Mouse (Mus musculus): ENCODE measurements at regions not wholly inside any gene's neighbourhood (a gene's known extent, or its start where the extent isn't known, plus 50 kb on each side); places are given as distances from the start of the nearest gene placed in this dataset.
"Not testable (repeated sequence)": the region's sequence is repeated elsewhere in the genome, so short reads cannot be mapped to it uniquely, and the experiment has no call there.

DNA sequence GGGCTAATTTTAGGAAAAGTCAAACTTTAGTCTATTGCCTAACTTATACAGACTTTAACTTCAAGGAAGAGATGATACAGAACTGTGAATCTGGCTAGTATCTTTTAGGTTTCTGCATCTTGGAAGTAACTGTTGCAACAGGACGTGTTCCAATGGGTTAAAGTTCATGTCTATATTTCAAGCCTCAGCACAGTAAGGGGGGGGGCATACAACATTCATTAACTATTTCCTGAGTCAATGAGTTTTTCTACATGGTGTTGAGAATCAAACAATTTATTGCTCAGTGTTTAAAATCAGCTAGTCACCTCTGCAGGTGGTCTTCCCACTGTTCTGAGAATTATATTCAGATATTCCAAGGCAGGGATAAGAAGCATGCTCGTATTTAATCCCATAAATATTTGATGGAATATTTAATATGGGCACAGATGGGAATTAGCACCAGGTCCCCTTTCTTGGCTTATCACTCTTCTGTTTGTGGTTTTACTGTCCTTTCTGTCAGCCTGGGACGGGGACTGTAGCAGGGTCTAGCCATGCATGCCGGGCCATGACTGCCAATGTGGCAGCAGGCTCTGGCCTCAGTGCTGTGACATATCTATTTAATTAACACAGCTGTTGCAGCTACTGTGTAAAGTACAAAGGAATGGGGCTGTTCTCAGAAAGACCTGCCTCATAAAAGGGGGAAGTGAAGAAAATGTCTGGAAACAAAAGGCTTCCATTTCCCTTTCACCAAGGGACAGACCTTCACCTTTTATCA lies 201.8 kb upstream of the Rarb start:
- Histone ChIP-seq H3K4me3 (replicated peaks; ENCODE audit: low read length) (no peak overlapping the region), H3K9me3 (replicated peaks; ENCODE audit: control insufficient read depth, low read length) (no peaks in the 10 kb centered on the region), H3K4me1 (ENCODE audit: control insufficient read depth, insufficient read depth, low read length) (no peaks in the 10 kb centered on the region), H3K9ac (ENCODE audit: low read length) (no peak overlapping the region), H3K27ac (ENCODE audit: low read length) (no peak overlapping the region), H3K4me2 (ENCODE audit: low read depth, low read length) (no peak overlapping the region), H3K27me3 (ENCODE audit: control insufficient read depth, insufficient read depth, low read length) (no peaks in the 10 kb centered on the region), H3K36me3 (ENCODE audit: control insufficient read depth, insufficient read depth, low read length) (no peaks in the 10 kb centered on the region)
- ATAC-seq (ENCODE audit: insufficient read depth, low FRiP score): no peak
- 60% methylated on average over 4 of the region's 4 CpGs for WGBS

DNA sequence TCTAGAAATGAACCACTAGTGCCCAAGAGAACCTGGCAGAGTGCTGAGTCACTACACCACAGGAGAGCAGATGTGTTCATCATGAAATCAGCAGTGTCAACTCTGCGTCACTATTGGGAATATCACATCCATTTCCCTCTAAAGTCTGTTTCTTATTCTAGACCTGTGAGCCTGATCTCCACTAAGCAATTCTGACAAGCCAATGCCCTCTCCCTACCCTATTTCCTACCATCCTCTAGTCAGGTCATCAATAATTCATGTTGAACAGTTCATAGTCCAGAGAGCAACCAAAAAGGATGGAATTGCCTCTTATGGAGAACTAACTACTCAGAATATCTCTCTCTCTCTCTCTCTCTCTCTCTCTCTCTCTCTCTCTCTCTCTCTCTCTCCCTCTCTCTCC lies 194.0 kb upstream of the Rarb start:
- no peaks in the 10 kb centered on the region for H3K4me1 ChIP-seq (ENCODE audit: control insufficient read depth, insufficient read depth, low read length)
- no peak overlapping the region for H3K27ac ChIP-seq (ENCODE audit: low read length)
- H3K27me3 ChIP-seq (ENCODE audit: control insufficient read depth, insufficient read depth, low read length): no peaks in the 10 kb centered on the region
- no peak for ATAC-seq (ENCODE audit: insufficient read depth, low FRiP score)
- H3K9ac ChIP-seq (ENCODE audit: low read length): no peak overlapping the region
- H3K4me2 ChIP-seq (ENCODE audit: low read depth, low read length): no peak overlapping the region
- H3K36me3 ChIP-seq (ENCODE audit: control insufficient read depth, insufficient read depth, low read length): no peaks in the 10 kb centered on the region
- 94% methylated on average over 1 of the region's 1 CpGs for WGBS
- no peak overlapping the region for H3K4me3 ChIP-seq (replicated peaks; ENCODE audit: low read length)
- no peaks in the 10 kb centered on the region for H3K9me3 ChIP-seq (replicated peaks; ENCODE audit: control insufficient read depth, low read length)

DNA sequence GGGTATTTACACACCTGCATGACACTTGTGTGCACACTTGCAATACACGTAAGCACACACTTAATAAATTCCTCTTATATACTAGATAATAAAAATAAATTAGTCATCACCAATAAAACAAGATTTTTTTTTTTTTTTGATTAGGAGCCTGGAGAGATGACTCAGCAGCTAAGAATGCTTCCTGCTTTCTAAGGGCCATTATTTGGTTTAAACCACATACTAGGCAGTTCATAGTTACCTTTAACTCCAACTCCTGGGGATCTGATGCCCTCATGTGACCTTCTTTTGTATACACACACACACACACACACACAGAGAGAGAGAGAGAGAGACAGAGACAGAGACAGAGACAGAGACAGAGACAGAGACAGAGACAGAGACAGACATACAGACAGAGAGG lies 193.2 kb upstream of the Rarb start:
- Histone ChIP-seq H3K4me2 (ENCODE audit: low read depth, low read length) (no peak overlapping the region), H3K27ac (ENCODE audit: low read length) (no peak overlapping the region), H3K9ac (ENCODE audit: low read length) (no peak overlapping the region), H3K4me3 (replicated peaks; ENCODE audit: low read length) (no peak overlapping the region), H3K36me3 (ENCODE audit: control insufficient read depth, insufficient read depth, low read length) (no peaks in the 10 kb centered on the region), H3K9me3 (replicated peaks; ENCODE audit: control insufficient read depth, low read length) (no peaks in the 10 kb centered on the region), H3K4me1 (ENCODE audit: control insufficient read depth, insufficient read depth, low read length) (no peaks in the 10 kb centered on the region), H3K27me3 (ENCODE audit: control insufficient read depth, insufficient read depth, low read length) (no peaks in the 10 kb centered on the region)
- 83% methylated on average over 1 of the region's 1 CpGs for WGBS
- ATAC-seq (ENCODE audit: insufficient read depth, low FRiP score): no peak

DNA sequence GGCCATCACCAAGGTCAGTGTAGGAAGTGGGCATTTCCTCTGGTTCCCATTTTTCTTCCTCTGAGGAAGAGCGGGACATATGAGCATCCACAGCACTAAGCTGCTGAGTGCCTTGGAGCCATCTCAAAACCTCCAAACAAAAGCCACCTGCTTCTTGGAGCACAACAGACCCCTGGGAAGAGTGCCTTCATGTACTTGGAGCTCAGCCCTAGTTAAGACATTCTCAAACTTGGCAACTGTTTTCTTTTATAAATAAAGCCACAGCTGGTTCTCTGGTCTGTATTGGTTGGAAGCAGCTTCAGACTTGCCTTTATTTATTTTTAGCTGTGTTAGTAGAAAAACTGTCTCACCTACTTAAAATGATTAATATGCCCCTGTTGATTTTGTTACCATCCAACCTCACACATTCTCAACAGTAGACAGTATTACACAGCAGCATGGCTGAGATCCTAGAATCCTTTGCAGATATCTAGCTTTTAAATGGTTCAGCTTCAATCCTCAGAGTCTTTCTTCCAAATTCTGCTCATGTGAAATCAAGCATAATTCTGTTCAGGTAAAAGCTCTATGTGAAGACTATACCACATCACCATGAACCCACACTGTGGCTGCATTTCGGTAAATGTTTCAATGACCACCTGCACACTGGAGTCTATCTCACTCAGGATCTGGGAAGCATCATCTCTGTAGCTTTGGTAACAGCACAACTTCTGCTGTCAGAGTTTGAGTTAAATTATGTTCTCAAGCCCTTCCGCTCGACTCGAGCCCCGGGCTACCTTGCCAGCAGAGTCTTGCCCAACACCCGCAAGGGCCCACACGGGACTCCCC lies 186.4 kb upstream of the Rarb start:
- 53% methylated on average over 7 of the region's 8 CpGs for WGBS
- H3K4me1 ChIP-seq (ENCODE audit: control insufficient read depth, insufficient read depth, low read length): peaks cover 4% of the 10 kb centered on the region
- peak overlapping the region; percentile 68 for H3K27ac ChIP-seq (ENCODE audit: low read length)
- H3K27me3 ChIP-seq (ENCODE audit: control insufficient read depth, insufficient read depth, low read length): no peaks in the 10 kb centered on the region
- peak; percentile 94 for ATAC-seq (ENCODE audit: insufficient read depth, low FRiP score)
- H3K36me3 ChIP-seq (ENCODE audit: control insufficient read depth, insufficient read depth, low read length): no peaks in the 10 kb centered on the region
- H3K4me2 ChIP-seq (ENCODE audit: low read depth, low read length): no peak overlapping the region
- H3K9ac ChIP-seq (ENCODE audit: low read length): no peak overlapping the region
- H3K9me3 ChIP-seq (replicated peaks; ENCODE audit: control insufficient read depth, low read length): no peaks in the 10 kb centered on the region
- H3K4me3 ChIP-seq (replicated peaks; ENCODE audit: low read length): no peak overlapping the region

DNA sequence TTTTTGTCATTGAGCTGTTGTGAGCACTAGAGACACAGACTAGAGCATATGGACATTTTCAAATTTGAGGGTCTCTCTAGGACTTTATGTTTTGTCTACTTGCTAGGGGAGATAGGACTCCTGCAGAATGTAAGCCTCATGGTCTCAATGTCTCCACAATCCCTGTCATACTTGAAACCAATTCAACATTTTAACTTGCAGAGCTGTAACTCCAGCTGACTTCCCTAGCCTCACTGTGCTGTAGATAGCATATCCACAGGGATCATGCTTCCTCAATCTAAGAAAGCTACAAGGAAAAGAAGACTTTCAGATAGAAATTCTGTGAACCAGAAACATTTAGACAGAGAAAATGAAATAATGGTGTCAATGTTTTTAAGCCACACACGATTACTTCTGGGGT lies 185.8 kb upstream of the Rarb start:
- ATAC-seq (ENCODE audit: insufficient read depth, low FRiP score): peak; percentile 57; the same call in 1 of the 2 replicates
- Histone ChIP-seq H3K4me3 (replicated peaks; ENCODE audit: low read length) (no peak overlapping the region), H3K9ac (ENCODE audit: low read length) (no peak overlapping the region), H3K9me3 (replicated peaks; ENCODE audit: control insufficient read depth, low read length) (no peaks in the 10 kb centered on the region), H3K27me3 (ENCODE audit: control insufficient read depth, insufficient read depth, low read length) (no peaks in the 10 kb centered on the region), H3K4me1 (ENCODE audit: control insufficient read depth, insufficient read depth, low read length) (peaks cover 4% of the 10 kb centered on the region), H3K4me2 (ENCODE audit: low read depth, low read length) (no peak overlapping the region), H3K27ac (ENCODE audit: low read length) (peak overlapping the region; percentile 68), H3K36me3 (ENCODE audit: control insufficient read depth, insufficient read depth, low read length) (no peaks in the 10 kb centered on the region)
- WGBS: 43% methylated on average over 1 of the region's 1 CpGs

DNA sequence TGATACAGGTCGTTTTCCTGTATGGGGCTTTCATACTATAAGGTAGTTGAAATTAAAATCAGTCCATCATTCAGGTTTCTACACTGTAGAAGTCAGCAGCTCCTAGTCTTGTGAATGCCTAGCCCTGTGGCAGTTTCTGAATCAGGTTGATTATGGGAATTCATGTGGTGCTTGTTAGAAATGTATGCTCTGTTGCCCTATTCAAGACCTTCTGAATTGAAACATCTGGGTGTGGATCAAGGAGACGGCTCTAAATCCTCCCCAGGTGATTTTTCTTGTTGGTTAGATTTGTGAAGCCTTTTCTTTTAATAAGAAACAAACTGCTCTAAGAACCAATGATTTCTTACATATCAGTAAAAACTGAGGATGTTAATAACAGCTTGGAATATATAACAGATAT lies 177.8 kb upstream of the Rarb start:
- Histone ChIP-seq H3K27me3 (ENCODE audit: control insufficient read depth, insufficient read depth, low read length) (no peaks in the 10 kb centered on the region), H3K9ac (ENCODE audit: low read length) (no peak overlapping the region), H3K9me3 (replicated peaks; ENCODE audit: control insufficient read depth, low read length) (no peaks in the 10 kb centered on the region), H3K27ac (ENCODE audit: low read length) (no peak overlapping the region), H3K36me3 (ENCODE audit: control insufficient read depth, insufficient read depth, low read length) (no peaks in the 10 kb centered on the region), H3K4me1 (ENCODE audit: control insufficient read depth, insufficient read depth, low read length) (no peaks in the 10 kb centered on the region), H3K4me2 (ENCODE audit: low read depth, low read length) (no peak overlapping the region), H3K4me3 (replicated peaks; ENCODE audit: low read length) (no peak overlapping the region)
- ATAC-seq (ENCODE audit: insufficient read depth, low FRiP score): no peak
- WGBS: 60% methylated on average over 2 of the region's 2 CpGs

DNA sequence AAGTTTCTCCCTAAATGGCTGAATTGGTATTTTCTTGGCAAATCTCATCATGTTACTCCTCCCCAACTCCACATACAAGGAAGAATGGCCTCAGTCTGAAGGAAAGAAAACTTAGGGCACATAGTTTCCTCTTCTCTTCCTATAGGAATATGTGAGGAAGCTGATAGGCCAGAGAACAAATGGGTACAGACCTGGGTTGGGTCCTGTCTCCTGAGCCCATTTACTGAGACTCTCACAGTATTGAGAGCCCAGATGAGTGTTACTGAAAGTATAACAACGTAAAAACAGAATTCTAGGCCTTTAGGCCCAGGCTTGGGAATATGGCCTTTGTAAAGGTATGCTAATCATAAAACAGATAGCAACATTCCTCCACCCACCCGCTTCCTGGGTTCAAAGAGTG lies 152.0 kb upstream of the Rarb start:
- not testable (repeated sequence) for H3K4me2 ChIP-seq (ENCODE audit: low read depth, low read length); H3K27ac ChIP-seq (ENCODE audit: low read length); ATAC-seq (ENCODE audit: insufficient read depth, low FRiP score); H3K36me3 ChIP-seq (ENCODE audit: control insufficient read depth, insufficient read depth, low read length); H3K27me3 ChIP-seq (ENCODE audit: control insufficient read depth, insufficient read depth, low read length); H3K9ac ChIP-seq (ENCODE audit: low read length); H3K9me3 ChIP-seq (replicated peaks; ENCODE audit: control insufficient read depth, low read length); H3K4me1 ChIP-seq (ENCODE audit: control insufficient read depth, insufficient read depth, low read length); H3K4me3 ChIP-seq (replicated peaks; ENCODE audit: low read length)
- WGBS: 79% methylated on average over 2 of the region's 2 CpGs

DNA sequence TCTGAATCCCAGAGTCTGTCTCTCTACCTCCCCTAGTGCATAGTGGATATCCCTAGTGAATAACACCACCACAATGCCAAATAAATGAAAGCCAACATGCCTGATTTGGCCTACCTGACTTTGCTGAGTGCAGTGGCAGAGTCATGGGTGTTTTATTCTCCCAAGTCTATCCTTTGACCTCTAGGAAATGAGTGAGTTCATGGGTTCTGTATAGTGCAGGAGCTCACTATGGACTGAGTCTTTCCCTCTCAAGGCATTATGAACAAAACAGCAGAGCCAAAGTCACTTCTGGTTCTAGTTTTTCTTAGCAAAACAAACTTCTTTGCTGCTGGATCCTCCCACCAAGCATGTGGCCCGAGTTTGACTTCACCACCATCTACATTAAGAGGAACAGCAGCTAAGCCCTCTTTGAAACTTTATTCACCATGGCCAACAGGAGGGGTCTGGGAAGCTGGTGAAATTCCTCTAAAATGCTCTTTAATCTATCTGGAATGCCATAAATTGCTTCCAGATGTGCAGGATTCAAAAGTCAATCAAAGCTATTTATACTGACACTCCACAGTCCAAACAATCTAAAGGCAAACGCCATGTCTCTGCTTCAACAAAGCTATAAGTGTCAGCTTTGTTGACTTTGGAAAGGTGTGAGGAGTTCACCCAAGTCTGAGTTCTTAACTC lies 145.9 kb upstream of the Rarb start:
- Histone ChIP-seq H3K9me3 (replicated peaks; ENCODE audit: control insufficient read depth, low read length) (no peaks in the 10 kb centered on the region), H3K4me3 (replicated peaks; ENCODE audit: low read length) (no peak overlapping the region), H3K27me3 (ENCODE audit: control insufficient read depth, insufficient read depth, low read length) (no peaks in the 10 kb centered on the region), H3K36me3 (ENCODE audit: control insufficient read depth, insufficient read depth, low read length) (no peaks in the 10 kb centered on the region), H3K4me1 (ENCODE audit: control insufficient read depth, insufficient read depth, low read length) (peaks cover 11% of the 10 kb centered on the region; the same call in 1 of the 2 replicates), H3K4me2 (ENCODE audit: low read depth, low read length) (no peak overlapping the region), H3K27ac (ENCODE audit: low read length) (peak overlapping the region; percentile 2; the same call in 1 of the 2 replicates), H3K9ac (ENCODE audit: low read length) (no peak overlapping the region)
- WGBS: 14% methylated on average over 2 of the region's 2 CpGs
- ATAC-seq (ENCODE audit: insufficient read depth, low FRiP score): no peak

Data from stomach, embryonic 16.5 days (tissue).